Mouse (Mus musculus): ENCODE measurements around the gene Defb18. TPM values are rescaled to one million over a fixed set of nuclear protein-coding genes. Genes with fewer than 3 reads are reported as not detected.

Gene Defb18
- not detected for polyA plus RNA-seq (2015; fragmentation: Illumina TruSeq; extraction: RNeasy Lipid Tissue Mini Kit (QIAGEN cat#74804); ENCODE audit: insufficient read depth, low replicate concordance)

DNA sequence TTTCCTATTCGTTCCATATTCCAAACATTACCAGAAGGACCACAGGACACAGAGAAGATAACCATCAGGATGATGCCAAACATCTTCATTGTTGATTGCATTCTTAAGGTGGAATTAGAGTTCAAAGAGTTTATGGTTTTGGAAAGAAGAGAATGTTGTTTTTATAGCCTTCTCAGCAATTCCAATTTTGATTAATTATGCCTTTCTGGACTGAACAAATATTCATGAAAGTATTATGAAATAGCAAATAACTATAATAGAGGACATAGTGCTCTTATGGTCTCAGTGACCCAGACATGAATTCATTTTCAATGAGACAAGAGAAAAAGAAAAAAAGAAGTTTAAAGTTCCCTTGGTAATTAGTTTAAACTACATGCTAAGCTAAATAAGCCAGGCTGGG is at the start of gene Defb18:
Gene Defb18 (minus strand): TSS at position 101 of the 400 bp plus-strand sequence.

DNA sequence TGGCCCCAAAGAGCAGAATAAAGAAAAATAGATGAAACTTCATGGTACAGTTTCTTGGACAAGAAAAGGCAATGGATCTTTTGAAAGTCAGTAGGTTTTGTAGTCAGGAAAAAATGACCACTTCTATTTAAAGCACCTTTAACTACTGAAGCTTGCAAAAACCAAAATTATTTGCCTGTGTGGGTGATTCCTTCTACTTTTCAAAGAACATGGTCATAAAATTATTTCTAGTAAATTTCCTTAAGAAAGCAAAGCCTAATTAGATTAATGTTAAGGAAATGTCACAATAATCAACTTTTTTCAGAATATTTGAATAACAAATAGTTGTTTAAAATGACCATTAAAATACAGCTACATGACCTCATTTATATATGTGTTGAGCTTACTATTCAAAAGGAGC is 27.8 kb upstream of the Defb18 start, which contains the start of gene Defb41:
Gene Defb41 (minus strand): TSS at position 101 of the 400 bp plus-strand sequence.

Other genes starting within 250 kb of the Defb18 start
- gene Crisp4, start 91.5 kb downstream of the Defb18 start, polyA plus RNA-seq (2015; fragmentation: Illumina TruSeq; extraction: RNeasy Lipid Tissue Mini Kit (QIAGEN cat#74804); ENCODE audit: insufficient read depth, low replicate concordance) = not detected
- gene Defb41, start 27.7 kb upstream of the Defb18 start, polyA plus RNA-seq (2015; fragmentation: Illumina TruSeq; extraction: RNeasy Lipid Tissue Mini Kit (QIAGEN cat#74804); ENCODE audit: insufficient read depth, low replicate concordance) = not detected

All from spleen, adult 10 weeks (tissue).